Mouse (Mus musculus) layer of hippocampus, adult 8-10 months (tissue): ENCODE measurements around the gene Srp14. TPM values are rescaled to one million over a fixed set of nuclear protein-coding genes. Genes with fewer than 3 reads are reported as not detected.

Experiments used
- DNase-seq, 2 experiments: peaks; one replicate each; pipeline ENCODE4 v3.0.0; 2022; ENCODE audit warnings: low spot score in 2 of 2
- total RNA-seq, 4 experiments: library from RNA; stranded (reverse); gene quantifications; 2 replicates each; pipeline ENCODE4 v1.2.4; 2022

Srp14 gene
- total RNA-seq, 4 experiments from 2014 or later, result 174 to 183 (median 182) TPM

GRCm38 (mm10) chr2:118442172-118442571 is 37.3 kb downstream of the Srp14 start:
- no peak for DNase-seq

GRCm38 (mm10) chr2:118431589-118431988 is 47.9 kb downstream of the Srp14 start:
- DNase-seq, result no peak

- DNase-seq, result no peak
These were observed 48.9 kb downstream of the Srp14 start for GRCm38 (mm10) chr2:118430630-118431029.

GRCm38 (mm10) chr2:118429297-118429696 is 50.2 kb downstream of the Srp14 start:
- DNase-seq, result no peak

- no peak for DNase-seq
These were observed 51.2 kb downstream of the Srp14 start for GRCm38 (mm10) chr2:118428296-118428695.

Other genes with a start within 250 kb of the Srp14 start
- gene Fsip1, start 222.7 kb downstream of the Srp14 start, total RNA-seq, result 1 to 10 TPM in 3 of 4 experiments, under 1 TPM in 1; 0.72 to 1.7 (median 1.3) TPM
- 10 to 100 TPM in 3 of 4 experiments, 1 to 10 TPM in 1; 9.8 to 11.8 (median 10.4) TPM for gene Gpr176, start 106.3 kb downstream of the Srp14 start, total RNA-seq
- 10 to 100 TPM; 24.1 to 30.1 (median 26.8) TPM for gene Eif2ak4, start 91.1 kb downstream of the Srp14 start, total RNA-seq
- 1 to 10 TPM; 2.0 to 8.6 (median 4.1) TPM for gene Bmf, start 70.0 kb upstream of the Srp14 start, total RNA-seq
- 1 to 10 TPM; 2.1 to 3.3 (median 2.3) TPM for gene Bub1b, start 118.5 kb upstream of the Srp14 start, total RNA-seq
- 10 to 100 TPM; 50.7 to 58.1 (median 54.1) TPM for gene Pak6, start 183.6 kb upstream of the Srp14 start, total RNA-seq
- 10 to 100 TPM; 11.8 to 16.0 (median 12.9) TPM for gene Ankrd63, start 224.3 kb upstream of the Srp14 start, total RNA-seq
- gene Plcb2, start 248.7 kb upstream of the Srp14 start, total RNA-seq, result 1 to 10 TPM; 2.6 to 7.6 (median 4.7) TPM